Mouse (Mus musculus) NIH3T3 (cell line): ENCODE results near the gene Cdk6.
"Not testable (repeated sequence)": the region's sequence is repeated elsewhere in the genome, so short reads cannot be mapped to it uniquely, and the experiment has no call there.

ENCODE experiments used
- DNase-seq: peaks from one replicate; pipeline ENCODE4 v3.0.0-alpha.2; 2012; ENCODE audit warnings: low read depth

Cdk6 gene

DNA sequence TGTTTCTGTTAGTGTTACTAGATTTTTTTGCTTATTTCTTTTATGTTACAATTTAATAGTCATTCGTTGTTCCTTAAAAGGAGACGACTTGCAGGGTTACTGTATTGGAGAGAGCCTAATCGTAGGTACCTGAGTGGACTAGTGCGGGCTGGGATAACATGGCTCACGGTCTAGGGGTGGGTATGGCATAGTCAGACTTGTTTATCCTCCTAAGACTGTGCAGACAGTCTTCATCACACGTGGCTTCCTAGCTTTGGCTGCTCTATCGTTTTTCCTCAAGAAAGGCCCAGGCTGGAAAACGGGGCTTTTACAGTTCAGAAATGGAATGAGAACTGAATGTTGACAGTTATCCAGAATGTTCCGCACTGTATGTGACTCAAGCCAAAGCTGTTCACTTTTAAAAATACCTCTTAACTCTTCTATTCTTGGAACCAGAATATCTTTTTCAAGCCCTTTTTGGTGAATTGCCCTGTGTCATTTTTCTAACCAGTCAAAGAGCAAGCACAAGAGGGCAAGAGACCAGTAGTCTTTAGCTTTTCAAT is 39.5 kb downstream of the Cdk6 start:
- DNase-seq = peak; percentile 67

DNA sequence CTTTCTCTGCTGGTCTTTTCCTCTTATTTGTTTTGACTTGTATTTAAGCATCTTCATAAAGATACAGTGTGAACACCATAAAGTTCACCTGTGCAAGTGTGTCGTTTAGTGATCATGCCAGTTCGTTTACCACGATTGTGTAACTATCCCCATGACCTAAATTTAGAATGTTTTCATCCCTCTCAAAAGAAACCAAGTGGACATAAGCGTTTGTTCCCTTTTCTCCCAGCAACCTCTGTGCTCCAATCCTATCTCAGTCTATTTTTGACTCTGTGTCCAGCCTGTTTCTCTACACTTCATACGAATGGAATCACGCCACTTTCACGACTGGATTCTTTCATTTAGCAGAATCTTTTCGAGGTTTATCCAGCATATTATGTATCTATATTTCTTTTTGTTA is 40.5 kb downstream of the Cdk6 start:
- DNase-seq = no peak

DNA sequence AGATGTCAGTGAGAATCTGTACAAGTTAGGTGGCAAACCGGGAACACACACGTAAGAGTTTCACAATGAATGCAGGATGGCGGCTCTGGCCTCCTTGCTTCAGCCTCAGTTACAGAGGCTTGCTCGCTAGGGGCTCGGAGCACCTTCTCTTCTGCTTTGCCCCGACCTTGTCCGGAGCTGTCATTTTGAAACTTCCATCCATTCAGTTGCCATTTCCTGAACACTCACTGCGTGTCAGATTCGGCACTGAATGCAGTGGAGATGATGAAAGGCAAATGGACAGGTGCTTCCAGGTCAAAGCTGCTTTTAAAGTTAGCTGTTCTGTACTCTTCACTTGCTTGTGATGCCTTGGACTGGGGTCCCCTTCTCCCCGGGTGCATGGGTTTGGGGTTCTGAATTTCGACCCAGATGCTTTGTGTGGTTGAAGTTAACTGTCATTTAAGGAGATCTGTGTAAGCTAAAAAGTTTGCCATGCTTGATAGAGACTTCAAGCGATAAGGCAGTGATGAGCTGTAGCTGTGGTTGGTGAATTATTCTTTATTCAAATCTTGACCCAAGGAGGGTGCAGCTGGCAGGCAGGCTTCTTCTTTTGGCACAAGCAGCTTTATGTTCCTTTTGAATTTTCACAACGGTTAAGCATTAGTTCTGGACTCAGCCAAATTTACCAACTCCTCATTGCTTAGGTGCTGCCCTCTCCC is 41.2 kb downstream of the Cdk6 start:
- no peak for DNase-seq

DNA sequence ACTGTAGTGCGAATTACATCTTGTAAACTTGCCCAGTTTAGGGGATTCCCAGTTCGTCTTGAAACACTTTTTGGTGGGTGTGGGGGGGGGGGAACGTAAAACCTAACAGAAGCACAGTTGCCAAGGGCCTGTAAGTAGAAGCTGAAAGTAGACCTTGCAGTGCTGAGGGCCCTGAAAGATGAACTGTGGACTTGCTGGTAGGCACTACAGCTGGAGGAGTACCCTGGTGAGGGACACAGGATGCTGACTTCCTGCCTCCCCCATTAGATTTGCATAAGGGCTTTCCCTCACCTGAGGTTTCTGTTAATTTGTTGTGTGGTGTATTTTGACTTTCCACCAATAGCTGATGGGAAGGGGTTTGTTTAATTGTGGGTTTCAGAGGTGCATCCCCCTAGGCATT is 42.3 kb downstream of the Cdk6 start:
- DNase-seq = no peak

DNA sequence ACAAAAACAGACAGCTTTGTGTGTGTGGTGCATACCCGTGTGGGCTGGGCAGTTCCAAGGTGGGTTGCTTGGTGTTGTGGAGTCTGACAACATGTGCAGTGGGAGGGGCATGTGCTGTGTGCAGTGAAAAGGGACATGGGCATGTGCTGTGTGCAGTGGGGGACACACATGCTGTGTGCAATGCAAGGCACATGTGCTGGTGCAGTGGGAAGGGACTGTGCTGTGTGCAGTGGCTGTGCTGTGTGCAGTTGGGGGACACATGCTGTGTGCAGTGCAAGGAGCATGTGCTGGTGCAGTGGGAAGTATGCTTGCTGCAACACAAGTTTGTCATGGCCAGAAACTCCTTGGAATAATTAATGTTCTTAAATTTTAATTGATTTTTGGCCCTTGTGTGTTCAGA is 43.8 kb downstream of the Cdk6 start:
- no peak for DNase-seq

DNA sequence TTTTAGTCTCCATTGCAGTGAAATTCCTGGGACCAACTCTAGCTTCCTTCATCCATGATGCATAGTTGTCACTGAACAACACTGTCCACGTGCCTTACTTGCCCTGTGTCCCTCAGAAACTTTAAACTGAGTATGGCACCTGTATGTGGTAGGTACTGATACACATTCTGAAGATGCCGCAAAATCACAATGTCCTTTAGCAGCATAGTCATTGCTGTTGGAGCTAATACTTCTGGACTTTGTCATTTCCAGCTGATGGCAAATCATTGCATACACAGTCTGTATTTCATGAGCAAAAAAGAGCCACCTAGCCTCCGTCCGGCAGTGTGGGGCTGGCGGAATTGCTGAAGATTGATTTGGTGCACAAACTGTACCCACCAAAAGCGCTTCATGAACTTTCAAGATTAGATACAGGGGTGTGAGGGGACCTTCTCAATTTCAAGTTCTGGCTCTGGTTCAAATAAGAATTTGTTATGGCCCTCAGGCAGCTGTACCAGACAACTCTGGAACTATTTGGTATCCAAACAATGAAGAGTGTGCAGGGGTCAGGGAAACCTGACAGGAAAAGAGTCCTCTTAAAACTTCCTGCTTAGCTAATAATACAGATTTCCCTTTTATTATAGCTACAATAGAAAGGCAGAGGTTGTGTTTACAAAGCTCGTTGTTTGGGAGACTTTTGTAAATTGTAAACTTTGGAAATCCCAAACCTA is 44.9 kb downstream of the Cdk6 start:
- DNase-seq = no peak

DNA sequence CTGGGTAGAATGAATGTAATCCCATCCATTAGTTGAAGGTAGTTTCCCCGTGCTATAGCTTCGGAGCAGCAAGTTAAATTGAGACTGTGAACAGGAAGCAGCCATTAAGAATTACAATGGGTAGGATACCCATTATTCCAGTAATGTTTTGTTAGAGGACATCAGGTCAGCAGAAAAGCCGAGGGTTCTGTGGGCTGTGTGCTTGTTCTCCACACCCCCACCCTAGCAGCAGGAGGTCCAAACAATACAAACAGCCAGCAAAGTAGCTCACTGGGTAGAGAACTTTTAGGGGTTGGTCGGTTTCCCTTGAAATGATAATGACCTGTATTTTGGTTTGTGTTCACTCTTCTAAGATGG is 45.4 kb downstream of the Cdk6 start:
- DNase-seq = no peak

DNA sequence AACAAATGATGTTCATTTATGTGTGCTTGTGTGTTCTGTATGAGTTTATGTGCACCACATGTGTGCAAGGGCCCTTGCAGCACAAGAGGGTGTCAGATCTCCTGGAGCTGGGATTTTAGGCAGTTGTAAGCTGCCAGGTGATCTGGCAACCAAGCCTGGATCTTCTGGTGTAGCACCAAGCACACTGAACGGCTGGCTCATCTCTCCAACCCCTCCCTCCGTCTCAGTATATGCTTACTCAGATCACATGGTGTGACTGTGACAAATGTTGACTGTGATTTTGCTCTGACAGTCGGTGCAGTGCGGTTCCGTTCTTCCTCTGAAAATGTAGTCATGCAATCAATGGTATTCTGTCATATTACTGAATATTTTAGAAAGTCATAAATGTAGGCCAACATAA is 45.9 kb downstream of the Cdk6 start:
- DNase-seq = no peak

DNA sequence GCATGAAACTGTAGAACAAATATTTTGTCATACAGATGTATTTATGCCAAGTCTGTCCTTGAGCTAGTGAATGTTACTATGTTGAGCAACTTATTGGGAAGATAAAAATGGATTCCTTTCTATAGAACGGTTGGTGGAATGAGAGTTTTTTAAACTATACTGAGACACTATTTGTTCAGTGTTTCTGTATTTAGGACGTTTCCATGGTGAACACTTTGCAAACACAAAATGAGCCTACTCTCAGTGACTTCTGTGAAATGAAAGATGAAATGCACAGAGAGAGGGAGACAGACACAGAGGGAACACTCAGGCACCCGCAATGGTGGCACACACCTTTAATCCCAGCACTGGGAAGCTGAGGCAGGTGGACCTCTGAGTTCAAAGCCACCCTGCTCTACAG is 51.6 kb downstream of the Cdk6 start:
- no peak for DNase-seq

DNA sequence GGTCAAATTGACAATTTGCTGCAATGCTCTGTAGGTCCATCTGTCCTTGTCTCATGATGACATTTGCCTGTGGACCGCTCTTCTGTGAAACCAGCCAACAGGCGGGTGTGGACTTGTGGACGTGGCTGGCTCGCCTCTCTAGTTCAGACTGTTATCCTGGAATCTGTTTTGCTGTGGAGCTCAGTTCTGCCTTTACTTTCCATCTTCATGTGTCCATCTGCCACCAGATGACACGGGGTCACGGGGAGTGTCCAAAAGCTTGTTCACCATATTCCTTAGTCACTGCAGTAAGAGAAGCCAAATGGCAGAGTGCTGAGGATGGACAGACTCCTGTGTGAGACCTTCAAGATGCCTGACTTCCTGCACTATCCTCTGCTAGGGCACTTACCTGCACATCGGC is 52.9 kb downstream of the Cdk6 start:
- DNase-seq = no peak

DNA sequence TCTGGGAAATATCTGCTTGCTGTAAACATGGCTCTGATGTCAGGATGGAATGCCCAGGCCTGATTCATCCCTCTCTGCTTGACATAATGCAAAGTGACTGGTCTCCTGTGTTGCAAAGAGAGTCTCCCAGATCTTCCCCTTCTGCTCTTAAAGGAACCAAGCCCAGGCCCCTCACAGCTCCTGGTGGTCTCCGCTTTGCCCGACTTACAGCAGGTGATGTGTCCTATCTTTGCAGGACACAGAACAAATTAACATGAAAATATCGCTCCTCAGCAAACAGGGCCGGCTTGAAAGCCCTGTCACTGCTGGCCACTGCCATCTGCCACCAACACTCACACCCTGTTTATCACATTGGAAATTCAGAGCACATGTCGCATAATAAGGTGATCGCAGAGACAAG is 53.7 kb downstream of the Cdk6 start:
- DNase-seq = no peak

DNA sequence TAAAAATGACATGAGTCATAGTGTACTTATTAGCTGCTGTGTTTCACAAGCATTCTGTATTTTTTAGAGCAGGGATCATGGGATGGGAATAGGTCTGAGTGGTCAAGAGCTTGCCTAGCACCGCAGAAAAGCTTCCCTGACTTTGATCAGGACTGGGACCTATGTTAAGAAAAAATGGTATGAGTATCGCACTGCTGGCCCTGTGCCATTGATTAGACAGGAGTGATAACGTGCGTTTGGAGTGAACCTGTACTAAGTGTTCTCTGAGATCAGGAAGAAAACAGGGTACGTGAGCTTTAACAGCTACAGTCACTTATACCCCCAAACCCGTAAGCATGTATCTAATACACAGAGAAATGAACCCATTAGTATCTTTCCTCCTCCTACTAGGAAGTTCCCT is 54.9 kb downstream of the Cdk6 start:
- DNase-seq = no peak

DNA sequence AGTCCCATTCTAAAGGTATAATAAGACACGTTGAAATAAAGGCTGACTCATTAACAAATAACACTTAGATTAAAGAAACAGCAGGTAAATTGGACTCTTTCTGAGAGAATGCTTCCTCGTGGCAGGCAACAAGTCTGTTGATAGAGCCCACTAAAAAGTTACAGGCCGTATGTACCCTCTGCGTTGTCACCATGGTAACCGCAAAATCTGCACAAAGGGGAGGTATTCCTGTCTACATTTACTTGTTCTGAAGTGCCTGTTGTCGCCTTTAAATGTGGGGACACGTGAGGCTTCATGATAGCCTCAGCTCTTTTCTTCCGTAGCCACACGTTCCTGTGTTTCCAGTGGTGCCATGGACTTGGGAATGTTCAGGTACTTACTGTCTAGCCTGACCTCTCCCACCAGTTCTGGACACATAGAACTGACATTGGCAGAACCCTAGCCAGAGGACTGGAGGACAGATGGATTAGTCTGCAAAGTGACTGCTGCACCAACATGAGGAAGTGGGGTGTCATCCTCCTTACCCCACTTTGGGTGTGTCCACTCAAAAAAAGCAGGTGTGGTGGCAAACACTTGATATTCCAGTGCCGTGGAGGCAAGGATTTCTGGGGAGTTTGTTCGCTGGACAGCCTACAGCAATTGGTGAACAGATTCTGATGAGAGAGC is 55.8 kb downstream of the Cdk6 start:
- no peak for DNase-seq

DNA sequence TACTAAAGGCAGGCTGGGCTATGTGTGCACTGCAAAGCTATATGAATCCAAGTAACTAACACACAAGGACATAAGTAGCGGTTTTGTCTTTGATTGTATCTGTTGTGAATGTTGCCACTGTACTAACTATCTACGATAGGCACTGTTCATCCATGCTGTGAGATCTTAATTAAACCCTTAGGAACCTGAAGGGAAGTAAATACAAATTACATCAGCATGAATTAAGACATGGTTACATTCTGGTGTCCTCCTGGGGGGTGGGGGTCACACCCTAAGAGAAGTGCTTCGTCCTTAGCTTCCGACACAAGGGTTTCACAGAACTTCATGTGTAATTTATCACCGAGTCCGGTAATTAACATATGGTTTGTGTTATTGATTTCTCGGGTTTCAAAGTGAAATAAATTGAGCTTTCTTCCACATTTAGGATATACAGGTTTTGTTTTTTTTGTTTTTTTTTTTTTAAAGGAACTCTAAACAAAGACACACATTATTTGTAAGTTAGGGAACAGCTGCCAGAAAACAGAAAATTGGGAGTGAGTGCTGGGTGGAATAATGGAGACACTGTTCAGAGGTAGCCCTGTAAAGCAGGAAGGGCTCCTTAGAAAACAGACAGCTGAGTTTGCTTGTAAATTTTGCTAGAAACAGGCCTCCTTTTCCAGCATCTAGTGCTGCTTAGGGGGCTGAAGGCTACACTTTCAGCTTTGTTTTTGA is 58.7 kb downstream of the Cdk6 start:
- no peak for DNase-seq

DNA sequence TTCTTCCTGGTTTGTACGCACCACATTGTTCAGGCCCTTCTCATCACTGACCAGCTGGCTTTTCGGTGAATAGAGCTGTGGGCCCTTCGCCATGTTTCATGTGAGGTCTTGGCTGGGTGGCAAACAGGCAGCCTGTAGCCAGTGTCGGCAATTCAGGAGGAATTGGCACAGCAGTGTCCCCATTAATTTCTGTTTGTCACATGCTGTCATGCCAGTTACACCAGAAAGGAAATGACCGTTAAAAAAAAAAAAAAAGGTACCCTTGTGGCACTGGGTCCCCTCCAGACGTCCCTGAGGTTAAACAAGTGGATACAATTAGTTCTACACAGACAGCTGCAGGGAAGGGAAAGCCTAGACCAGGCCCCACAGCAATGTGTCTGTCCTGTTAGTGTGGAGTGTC is 63.8 kb downstream of the Cdk6 start:
- DNase-seq = no peak

DNA sequence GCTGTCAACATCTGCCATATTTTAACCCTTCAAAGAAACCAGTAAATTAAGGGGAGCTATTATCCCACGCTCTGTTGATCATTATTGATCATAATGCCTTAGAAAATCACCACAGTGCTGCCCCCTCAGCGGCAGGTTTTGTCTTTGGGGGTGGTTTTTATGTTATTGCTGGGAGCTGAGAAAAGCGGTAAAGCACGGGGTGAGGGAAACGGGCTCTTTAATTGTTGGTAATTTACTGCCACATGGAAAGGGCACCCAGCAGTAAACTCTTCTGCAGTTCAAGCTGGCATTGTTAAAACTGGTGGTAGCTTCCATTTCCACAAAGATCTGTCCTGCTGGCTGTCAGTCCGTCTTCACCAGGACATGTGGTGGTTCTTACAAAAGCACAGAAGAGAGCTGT is 64.2 kb downstream of the Cdk6 start:
- no peak for DNase-seq

DNA sequence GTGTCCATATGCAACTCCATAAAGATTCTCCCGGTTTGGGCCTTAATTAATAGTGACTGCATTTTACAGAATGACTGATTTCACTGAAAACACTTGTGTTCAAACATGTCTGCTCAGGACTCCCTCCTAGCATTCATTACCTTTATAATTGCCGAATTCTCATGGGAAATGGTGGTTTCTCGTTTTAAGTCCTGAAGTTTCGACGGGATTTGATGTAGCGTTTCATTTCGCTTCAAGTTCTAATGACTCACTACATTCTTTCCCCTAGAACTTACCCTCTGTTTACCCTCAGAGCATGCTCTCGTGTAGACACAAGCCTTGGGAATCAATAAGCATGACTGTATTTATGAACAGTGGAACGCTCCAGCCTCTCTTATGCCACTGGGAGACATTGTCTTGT is 66.6 kb downstream of the Cdk6 start:
- no peak for DNase-seq

DNA sequence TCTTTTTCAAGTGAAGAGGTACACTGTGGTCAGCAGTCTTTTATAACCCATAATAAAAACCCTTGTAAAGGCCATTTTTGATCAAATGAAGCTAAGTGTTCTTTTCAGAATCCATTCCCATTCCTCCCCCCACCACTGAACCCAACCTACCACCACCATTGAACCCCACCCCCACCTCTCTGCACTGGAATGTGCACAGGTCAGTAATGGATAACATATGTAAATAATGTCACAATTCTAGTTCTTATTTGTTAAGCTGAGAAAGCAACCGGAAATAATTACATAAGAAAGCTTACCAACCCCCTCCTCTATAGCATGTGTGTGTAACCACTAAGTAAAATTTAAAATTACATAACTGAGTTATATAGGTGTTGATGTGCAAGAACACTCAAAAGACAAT is 76.9 kb downstream of the Cdk6 start:
- DNase-seq = not testable (repeated sequence)

DNA sequence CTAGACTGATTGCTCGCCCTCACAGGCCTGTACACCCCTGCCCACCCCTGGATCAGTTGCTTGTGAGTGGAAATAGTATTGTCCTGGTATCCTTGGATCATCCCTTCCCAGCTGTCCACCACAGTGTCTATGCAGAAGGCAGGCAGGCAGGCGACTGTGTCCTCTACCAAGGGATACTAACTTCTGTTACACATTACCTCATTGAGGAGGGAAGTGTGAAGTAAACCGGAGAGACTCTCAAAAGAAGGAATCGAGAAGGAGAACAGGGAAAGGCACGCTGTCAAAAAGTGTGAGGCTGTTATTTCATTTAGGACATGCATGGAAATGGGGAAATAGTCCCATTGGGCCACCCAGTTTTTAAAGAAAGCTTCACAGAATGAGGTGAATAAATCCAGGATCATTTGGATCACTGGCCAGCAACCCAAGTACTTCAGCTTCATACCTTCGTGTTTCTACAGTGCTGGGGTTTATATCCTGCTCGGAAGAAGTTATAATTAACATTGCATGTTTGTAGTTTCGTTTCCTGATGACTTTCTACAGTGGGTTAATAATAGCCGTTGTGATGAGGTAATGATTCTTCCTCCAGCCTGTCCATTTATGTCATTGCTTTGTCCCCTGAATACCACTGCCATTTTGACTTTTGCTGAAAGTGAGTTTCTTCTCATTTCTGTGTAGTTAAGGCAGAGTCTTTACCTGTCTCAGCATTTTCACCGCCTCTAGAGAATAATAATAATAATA is 79.0 kb downstream of the Cdk6 start:
- DNase-seq = no peak

DNA sequence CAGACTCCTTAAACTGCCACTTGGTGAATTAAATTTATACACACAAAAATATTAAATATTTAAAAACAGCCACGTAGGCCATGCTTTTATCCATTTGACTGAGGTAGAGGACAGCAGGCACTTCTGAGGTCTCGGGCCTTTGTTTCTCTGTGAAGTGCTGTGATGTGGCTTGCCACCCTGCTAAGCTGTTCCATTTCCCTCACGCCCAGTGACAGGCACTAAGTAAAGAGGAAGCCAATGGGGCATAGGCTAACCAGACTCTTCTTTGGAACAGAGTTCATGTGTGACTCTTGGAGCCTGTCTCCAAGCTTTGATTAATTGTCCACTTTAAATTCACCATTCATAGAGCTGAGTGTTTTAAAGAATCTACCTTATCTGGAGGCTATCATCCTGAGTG is 79.5 kb downstream of the Cdk6 start:
- no peak for DNase-seq

DNA sequence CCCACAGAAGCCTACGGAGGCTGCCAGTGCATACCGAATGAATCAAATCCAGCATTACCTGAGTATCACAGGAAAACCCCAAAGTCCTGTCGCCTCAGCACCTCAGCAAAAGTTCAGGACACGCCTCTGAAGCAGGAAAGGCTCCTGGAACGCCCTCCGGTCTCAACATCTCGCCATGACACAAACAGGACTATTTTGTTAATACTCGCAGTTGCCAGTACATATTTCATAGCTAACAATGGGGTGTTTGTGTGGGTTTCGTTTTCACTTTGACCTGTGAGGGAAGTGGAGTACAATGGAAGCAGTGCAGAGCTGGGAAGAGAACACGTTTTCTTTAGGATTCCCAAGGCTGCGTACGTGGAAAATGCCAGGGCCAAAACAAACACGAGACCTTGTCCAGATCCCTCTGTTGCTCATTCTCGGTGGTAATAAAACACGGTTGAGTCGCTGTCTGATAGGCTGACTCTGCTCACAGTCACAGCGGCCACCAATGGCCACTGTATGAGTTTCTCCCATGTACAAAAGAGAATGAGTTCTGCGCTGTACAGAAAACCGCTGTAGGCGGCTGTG is 91.9 kb downstream of the Cdk6 start:
- peak; percentile 52 for DNase-seq

DNA sequence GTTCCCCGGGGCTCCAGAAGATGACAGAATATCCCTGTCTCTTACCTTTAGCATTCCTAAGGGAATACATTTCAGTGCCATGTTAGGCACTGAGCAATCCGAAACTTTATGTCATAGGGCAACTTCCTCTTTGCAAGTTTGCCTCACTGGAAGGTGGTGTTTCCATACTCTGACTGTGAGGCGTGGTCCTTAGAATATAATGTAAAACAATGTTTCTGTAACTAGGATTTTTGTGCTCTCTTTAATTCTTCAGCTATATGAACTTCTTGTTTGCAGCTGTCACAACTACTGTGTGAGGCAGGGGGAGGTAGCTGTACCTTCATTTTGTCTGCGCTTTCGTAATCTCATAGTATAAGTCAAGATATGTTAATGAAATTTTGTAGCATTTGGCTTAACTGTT is 92.8 kb downstream of the Cdk6 start:
- peak; percentile 28 for DNase-seq
